Mouse (Mus musculus): ENCODE results near the gene Ankrd34b. TPM values are rescaled to one million over a fixed set of nuclear protein-coding genes. Genes with fewer than 3 reads are reported as not detected.

Ankrd34b gene
- polyA plus RNA-seq, 1 experiment from 2014 or later, result 0.07 TPM

GRCm38 (mm10) chr13:92438656-92439055, 13.0 kb downstream of the Ankrd34b start:
- ATAC-seq (ENCODE audit: insufficient number of reproducible peaks, low FRiP score, low TSS enrichment, low read depth), result no peak
- no peaks in the 10 kb centered on the region for H3K27me3 ChIP-seq
- no peak overlapping the region for H3K4me2 ChIP-seq (replicated peaks)
- no peaks in the 10 kb centered on the region for H3K9me3 ChIP-seq (replicated peaks)
- H3K4me1 ChIP-seq, result no peaks in the 10 kb centered on the region
- no peak overlapping the region for H3K9ac ChIP-seq
- 92% methylated on average over 10 of the region's 10 CpGs for WGBS
- H3K4me3 ChIP-seq (replicated peaks), result no peak overlapping the region
- H3K27ac ChIP-seq (replicated peaks), result no peak overlapping the region
- H3K36me3 ChIP-seq, result no peaks in the 10 kb centered on the region

- Histone ChIP-seq H3K27me3 (no peaks in the 10 kb centered on the region), H3K9ac (no peak overlapping the region), H3K36me3 (no peaks in the 10 kb centered on the region), H3K4me2 (replicated peaks) (no peak overlapping the region), H3K4me3 (replicated peaks) (no peak overlapping the region), H3K27ac (replicated peaks) (no peak overlapping the region), H3K4me1 (no peaks in the 10 kb centered on the region), H3K9me3 (replicated peaks) (no peaks in the 10 kb centered on the region)
- no peak for ATAC-seq (ENCODE audit: insufficient number of reproducible peaks, low FRiP score, low TSS enrichment, low read depth)
- WGBS, result 72% methylated on average over 13 of the region's 13 CpGs
Observed at GRCm38 (mm10) chr13:92440286-92440685, 14.6 kb downstream of the Ankrd34b start.

GRCm38 (mm10) chr13:92446872-92447271, 21.2 kb downstream of the Ankrd34b start:
- 81% methylated on average over 7 of the region's 7 CpGs for WGBS
- no peak for ATAC-seq (ENCODE audit: insufficient number of reproducible peaks, low FRiP score, low TSS enrichment, low read depth)
- no peaks in the 10 kb centered on the region for H3K36me3 ChIP-seq
- H3K27ac ChIP-seq (replicated peaks), result no peak overlapping the region
- no peak overlapping the region for H3K4me3 ChIP-seq (replicated peaks)
- no peaks in the 10 kb centered on the region for H3K27me3 ChIP-seq
- no peak overlapping the region for H3K9ac ChIP-seq
- no peaks in the 10 kb centered on the region for H3K9me3 ChIP-seq (replicated peaks)
- no peaks in the 10 kb centered on the region for H3K4me1 ChIP-seq
- no peak overlapping the region for H3K4me2 ChIP-seq (replicated peaks)

- no peak overlapping the region for H3K4me3 ChIP-seq (replicated peaks)
- no peak overlapping the region for H3K9ac ChIP-seq
- H3K27ac ChIP-seq (replicated peaks), result no peak overlapping the region
- no peaks in the 10 kb centered on the region for H3K4me1 ChIP-seq
- H3K27me3 ChIP-seq, result no peaks in the 10 kb centered on the region
- no peak overlapping the region for H3K4me2 ChIP-seq (replicated peaks)
- whole genome bisulfite sequencing, result 85% methylated on average over 3 of the region's 3 CpGs
- ATAC-seq (ENCODE audit: insufficient number of reproducible peaks, low FRiP score, low TSS enrichment, low read depth), result no peak
- H3K9me3 ChIP-seq (replicated peaks), result no peaks in the 10 kb centered on the region
- H3K36me3 ChIP-seq, result peaks cover 3% of the 10 kb centered on the region; the same call in 1 of the 2 replicates
Observed at GRCm38 (mm10) chr13:92464698-92465097, 39.0 kb downstream of the Ankrd34b start.

GRCm38 (mm10) chr13:92467891-92468290, 42.2 kb downstream of the Ankrd34b start:
- Histone ChIP-seq H3K9me3 (replicated peaks) (no peaks in the 10 kb centered on the region), H3K9ac (no peak overlapping the region), H3K4me1 (no peaks in the 10 kb centered on the region), H3K4me2 (replicated peaks) (no peak overlapping the region), H3K27me3 (no peaks in the 10 kb centered on the region), H3K36me3 (peaks cover 3% of the 10 kb centered on the region; the same call in 1 of the 2 replicates), H3K4me3 (replicated peaks) (no peak overlapping the region), H3K27ac (replicated peaks) (no peak overlapping the region)
- no peak for ATAC-seq (ENCODE audit: insufficient number of reproducible peaks, low FRiP score, low TSS enrichment, low read depth)
- 74% methylated on average over 9 of the region's 9 CpGs for WGBS

GRCm38 (mm10) chr13:92469381-92469780, 43.7 kb downstream of the Ankrd34b start:
- ATAC-seq (ENCODE audit: insufficient number of reproducible peaks, low FRiP score, low TSS enrichment, low read depth), result no peak
- Histone ChIP-seq H3K27ac (replicated peaks) (no peak overlapping the region), H3K9me3 (replicated peaks) (no peaks in the 10 kb centered on the region), H3K4me2 (replicated peaks) (no peak overlapping the region), H3K9ac (no peak overlapping the region), H3K4me1 (no peaks in the 10 kb centered on the region), H3K27me3 (no peaks in the 10 kb centered on the region), H3K4me3 (replicated peaks) (no peak overlapping the region), H3K36me3 (peaks cover 5% of the 10 kb centered on the region; the same call in 1 of the 2 replicates)
- 45% methylated on average over 2 of the region's 2 CpGs for WGBS

- H3K27me3 ChIP-seq, result no peaks in the 10 kb centered on the region
- no peak overlapping the region for H3K4me2 ChIP-seq (replicated peaks)
- peaks cover 5% of the 10 kb centered on the region; the same call in 1 of the 2 replicates for H3K36me3 ChIP-seq
- H3K4me3 ChIP-seq (replicated peaks), result no peak overlapping the region
- H3K9me3 ChIP-seq (replicated peaks), result no peaks in the 10 kb centered on the region
- H3K4me1 ChIP-seq, result no peaks in the 10 kb centered on the region
- no peak overlapping the region for H3K9ac ChIP-seq
- no peak overlapping the region for H3K27ac ChIP-seq (replicated peaks)
- ATAC-seq (ENCODE audit: insufficient number of reproducible peaks, low FRiP score, low TSS enrichment, low read depth), result no peak
- WGBS, result 63% methylated on average over 2 of the region's 2 CpGs
Observed at GRCm38 (mm10) chr13:92470151-92470550, 44.5 kb downstream of the Ankrd34b start.

- 2% methylated on average over 3 of the region's 3 CpGs for WGBS
- Histone ChIP-seq H3K4me3 (replicated peaks) (peak overlapping the region; percentile 54), H3K4me2 (replicated peaks) (peak overlapping the region; percentile 76), H3K27ac (replicated peaks) (peak overlapping the region; percentile 71), H3K9me3 (replicated peaks) (no peaks in the 10 kb centered on the region), H3K4me1 (peaks cover 4% of the 10 kb centered on the region; the same call in 1 of the 2 replicates), H3K27me3 (no peaks in the 10 kb centered on the region), H3K36me3 (0 out of 2 replicates have a peak, but pooled peaks cover 4% of the 10 kb centered on the region), H3K9ac (no peak overlapping the region)
- no peak for ATAC-seq (ENCODE audit: insufficient number of reproducible peaks, low FRiP score, low TSS enrichment, low read depth)
Observed at GRCm38 (mm10) chr13:92483348-92483747, 57.7 kb downstream of the Ankrd34b start.

GRCm38 (mm10) chr13:92483852-92484463, 58.3 kb downstream of the Ankrd34b start, which contains the start of gene Fam151b:
Fam151b (minus strand) TSS chr13:92484015.
- Histone ChIP-seq H3K9me3 (replicated peaks) (no peaks in the 10 kb centered on the region), H3K4me1 (peaks cover 4% of the 10 kb centered on the region; the same call in 1 of the 2 replicates), H3K4me2 (replicated peaks) (peak within 1 kb of the TSS; percentile 76), H3K36me3 (0 out of 2 replicates have a peak, but pooled peaks cover 4% of the 10 kb centered on the region), H3K27ac (replicated peaks) (peak within 1 kb of the TSS; percentile 71), H3K9ac (0 out of 2 replicates have a peak within 1 kb of the TSS, but pooled peaks have one; percentile 1), H3K27me3 (no peaks in the 10 kb centered on the region), H3K4me3 (replicated peaks) (peak within 1 kb of the TSS; percentile 54)
- WGBS, result 8% methylated on average over 19 of the region's 19 CpGs
- ATAC-seq (ENCODE audit: insufficient number of reproducible peaks, low FRiP score, low TSS enrichment, low read depth), result peak; percentile 99

GRCm38 (mm10) chr13:92490817-92491216, 65.1 kb downstream of the Ankrd34b start:
- peaks cover 23% of the 10 kb centered on the region for H3K36me3 ChIP-seq
- no peak overlapping the region for H3K9ac ChIP-seq
- H3K9me3 ChIP-seq (replicated peaks), result no peaks in the 10 kb centered on the region
- no peak overlapping the region for H3K4me2 ChIP-seq (replicated peaks)
- peak; percentile 63; the same call in 1 of the 2 replicates for ATAC-seq (ENCODE audit: insufficient number of reproducible peaks, low FRiP score, low TSS enrichment, low read depth)
- 51% methylated on average over 4 of the region's 4 CpGs for WGBS
- H3K4me3 ChIP-seq (replicated peaks), result no peak overlapping the region
- no peaks in the 10 kb centered on the region for H3K27me3 ChIP-seq
- H3K4me1 ChIP-seq, result no peaks in the 10 kb centered on the region
- no peak overlapping the region for H3K27ac ChIP-seq (replicated peaks)
